14 mouse cellular contexts compared by ENCODE assay signal in the genomic region with DNA sequence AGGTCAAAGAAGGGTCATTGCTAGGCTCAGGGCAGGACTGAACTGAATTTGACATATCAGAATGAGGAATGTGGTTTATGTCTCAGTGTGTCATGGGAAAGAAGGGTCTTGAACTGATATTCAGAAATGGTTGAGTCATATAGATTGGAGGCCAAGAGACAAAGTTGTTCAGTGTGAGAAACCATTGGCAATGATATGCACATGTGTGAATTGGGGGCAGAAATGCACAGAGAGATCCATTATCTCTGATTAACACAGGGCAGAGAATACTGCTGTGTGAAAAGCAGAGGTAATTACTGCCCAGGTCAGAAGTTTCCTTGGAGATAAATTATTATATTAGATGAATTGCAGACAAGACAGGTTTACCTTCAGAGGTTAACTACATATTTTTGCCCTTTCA.
"Had no signal": no experiment of that assay in that cellular context is flagged by ENCODE, and none has a peak within 500 bp of the region (broad histone marks: within the 10 kb centered on the region; RNA-seq: fewer than 3 reads in every experiment).

No protein-coding gene starts in this region.

- H3K9ac ChIP-seq: limb, embryonic 13.5 days; liver, embryonic 15.5 days; lung, embryonic 15.5 days; midbrain, embryonic 12.5 days had no signal

- H3K4me2 ChIP-seq: limb, embryonic 13.5 days; liver, embryonic 15.5 days; lung, embryonic 15.5 days; midbrain, embryonic 12.5 days had no signal

- H3K4me1 ChIP-seq: lung, embryonic 15.5 days; midbrain, embryonic 12.5 days had no signal

- ATAC-seq: midbrain, embryonic 16.5 days had no signal

- H3K27me3 ChIP-seq: limb, embryonic 13.5 days; liver, embryonic 15.5 days; lung, embryonic 15.5 days; midbrain, embryonic 12.5 days had no signal

- H3K9me3 ChIP-seq: limb, embryonic 13.5 days; liver, embryonic 15.5 days; lung, embryonic 15.5 days; midbrain, embryonic 12.5 days had no signal

- H3K27ac ChIP-seq: kidney, postnatal 0 days; limb, embryonic 13.5 days; liver, embryonic 15.5 days; lung, embryonic 15.5 days; midbrain, embryonic 12.5 days had no signal

- DNase-seq: layer of hippocampus, adult 9-11 months; left cerebral cortex, postnatal 4 days; lung, postnatal 14 days; retina, postnatal 1 day; right cerebral cortex, postnatal 4 days; spleen, adult 18-20 months; thymus, adult 18-20 months; thymus, postnatal 14 days had no signal

- H3K36me3 ChIP-seq: limb, embryonic 13.5 days; liver, embryonic 15.5 days; lung, embryonic 15.5 days; midbrain, embryonic 12.5 days had no signal

- H3K4me3 ChIP-seq: limb, embryonic 13.5 days; liver, embryonic 15.5 days; lung, embryonic 15.5 days; midbrain, embryonic 12.5 days had no signal
